Mouse (Mus musculus) G1E (cell line): Measurements from ENCODE around the gene Htra3.

ENCODE experiments used
- CTCF ChIP-seq: IDR thresholded peaks from 2 replicates; pipeline ENCODE4 v1.5.1; 2012; ENCODE audit warnings: low read depth, low read length, inconsistent platforms, mixed read lengths
- TAL1 ChIP-seq: conservative IDR thresholded peaks from 2 replicates; pipeline ENCODE4 v1.6.1; 2012; ENCODE audit warnings: low read depth, low read length, inconsistent platforms, mixed read lengths

DNA sequence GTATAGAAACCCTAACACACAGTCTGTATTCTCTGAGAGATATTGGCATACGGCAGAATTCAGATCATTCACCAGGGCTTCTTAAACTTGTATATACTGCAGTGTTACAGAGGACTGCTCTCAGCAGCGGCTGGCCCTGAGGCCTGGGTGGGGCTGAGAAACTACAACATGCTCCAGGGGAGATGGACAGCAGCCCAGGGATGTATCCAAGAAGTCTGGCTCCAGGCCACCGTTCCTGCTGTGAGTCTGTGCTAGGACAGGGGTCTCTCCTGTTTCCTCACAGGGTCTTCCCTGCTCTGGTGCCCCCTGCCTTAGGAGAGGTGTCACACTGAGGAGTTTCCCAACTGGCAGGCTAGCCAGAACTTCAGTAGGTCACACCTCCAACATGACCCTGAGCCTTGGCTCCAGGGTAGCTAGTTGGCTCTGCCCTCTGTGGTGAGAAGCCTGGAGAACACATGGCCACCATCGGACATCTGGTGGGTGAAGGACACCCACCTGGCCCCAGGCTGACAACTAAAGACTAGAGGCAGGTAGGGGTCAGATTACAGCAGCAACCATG is 23.1 kb upstream of the Htra3 start:
- TF ChIP-seq TAL1 = no peak
- TF ChIP-seq CTCF = no peak
